Mouse (Mus musculus): Measurements from ENCODE around the gene Cabp4. TPM values are rescaled to one million over a fixed set of nuclear protein-coding genes. Genes with fewer than 3 reads are reported as not detected.

The Cabp4 gene
- polyA plus RNA-seq, 1 experiment = 2.2 TPM

DNA sequence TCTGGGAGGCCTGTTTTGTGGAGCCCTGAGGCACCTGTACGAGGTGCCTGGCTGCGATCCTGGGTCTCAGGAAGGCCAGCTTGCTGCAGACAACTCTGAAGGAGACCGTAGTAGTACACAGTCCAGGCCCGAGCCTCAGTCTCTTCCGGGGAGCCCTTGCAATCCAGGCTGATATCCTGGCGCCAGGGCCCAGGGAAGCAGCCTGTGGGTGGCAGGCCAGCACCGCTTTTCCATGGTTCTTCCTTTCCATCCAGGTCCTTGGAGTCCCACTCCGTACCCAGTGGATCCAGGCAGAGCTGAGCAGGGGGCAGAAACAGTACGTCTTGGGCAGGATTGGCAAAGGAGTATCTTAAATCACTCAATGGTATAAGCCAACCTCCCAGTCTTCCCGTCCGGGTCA lies 29.1 kb upstream of the Cabp4 start:
- DNase-seq (ENCODE audit: low read depth in 1 of 2, low spot score in 2 of 2) = no peak
- no peak overlapping the region for H3K27ac ChIP-seq (ENCODE audit: insufficient read depth, low read length)
- no peak overlapping the region for H3K4me3 ChIP-seq (ENCODE audit: extremely low read depth, insufficient read depth, insufficient read length)
- H3K36me3 ChIP-seq (ENCODE audit: control insufficient read depth, insufficient read depth, low read length) = no peaks in the 10 kb centered on the region; the same call in 1 of the 2 replicates
- TF ChIP-seq POLR2A (IDR thresholded peaks at IDR 0.05; ENCODE audit: low read depth, low read length) (no peak), CTCF (IDR thresholded peaks at IDR 0.05; ENCODE audit: extremely low read depth, insufficient read depth, insufficient read length, insufficient replicate concordance) (no peak)
- 89% methylated on average over 11 of the region's 11 CpGs for WGBS
- H3K27me3 ChIP-seq (ENCODE audit: control insufficient read depth, insufficient read depth, low read length) = no peaks in the 10 kb centered on the region
- H3K4me1 ChIP-seq (ENCODE audit: control insufficient read depth, insufficient read depth, insufficient read length) = peaks cover 27% of the 10 kb centered on the region

DNA sequence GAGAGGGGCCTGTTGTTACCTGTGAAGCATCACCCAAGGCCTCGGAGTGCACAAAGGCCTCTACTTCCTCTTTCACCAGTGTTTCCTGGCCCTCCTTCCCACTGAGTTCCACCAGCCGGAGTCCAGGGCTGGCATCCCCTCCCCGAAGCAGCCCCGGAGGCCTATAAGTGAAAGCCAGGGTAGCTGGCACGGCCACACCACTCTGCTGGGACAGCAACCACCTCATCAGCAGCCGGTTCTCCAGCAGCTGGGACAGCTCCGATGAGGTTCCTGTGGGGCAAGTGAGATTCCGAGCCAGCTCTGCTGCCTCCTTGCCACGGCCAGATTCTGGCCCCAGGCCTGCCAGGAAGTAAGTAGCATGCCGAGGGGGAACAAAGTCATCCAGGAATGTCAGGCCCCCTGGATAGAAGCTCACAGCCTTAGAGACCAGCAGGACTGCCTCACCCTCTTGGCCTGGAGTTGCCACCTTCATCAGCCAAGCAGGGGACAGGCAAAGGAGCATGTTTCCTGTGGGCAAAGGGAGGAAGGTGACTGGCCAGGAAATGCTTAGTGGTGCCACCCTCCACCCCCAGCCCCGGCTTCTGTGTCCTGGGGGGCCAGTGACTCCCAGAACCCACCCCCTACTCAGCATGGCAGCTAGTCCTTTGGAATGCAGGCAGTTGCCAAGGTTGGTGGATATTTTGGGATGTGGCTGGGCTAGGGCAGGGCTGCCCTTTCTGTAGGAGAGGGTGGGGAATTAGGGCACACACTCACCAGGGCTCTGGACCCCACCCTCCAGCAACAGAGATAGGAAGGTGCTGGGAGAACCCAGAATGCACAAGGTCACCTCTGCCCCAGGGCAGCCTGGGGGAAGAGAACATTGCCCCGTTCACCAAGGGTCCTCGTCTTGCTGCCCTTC lies 27.8 kb upstream of the Cabp4 start:
- H3K27ac ChIP-seq (ENCODE audit: insufficient read depth, low read length) = peak overlapping the region; percentile 65

DNA sequence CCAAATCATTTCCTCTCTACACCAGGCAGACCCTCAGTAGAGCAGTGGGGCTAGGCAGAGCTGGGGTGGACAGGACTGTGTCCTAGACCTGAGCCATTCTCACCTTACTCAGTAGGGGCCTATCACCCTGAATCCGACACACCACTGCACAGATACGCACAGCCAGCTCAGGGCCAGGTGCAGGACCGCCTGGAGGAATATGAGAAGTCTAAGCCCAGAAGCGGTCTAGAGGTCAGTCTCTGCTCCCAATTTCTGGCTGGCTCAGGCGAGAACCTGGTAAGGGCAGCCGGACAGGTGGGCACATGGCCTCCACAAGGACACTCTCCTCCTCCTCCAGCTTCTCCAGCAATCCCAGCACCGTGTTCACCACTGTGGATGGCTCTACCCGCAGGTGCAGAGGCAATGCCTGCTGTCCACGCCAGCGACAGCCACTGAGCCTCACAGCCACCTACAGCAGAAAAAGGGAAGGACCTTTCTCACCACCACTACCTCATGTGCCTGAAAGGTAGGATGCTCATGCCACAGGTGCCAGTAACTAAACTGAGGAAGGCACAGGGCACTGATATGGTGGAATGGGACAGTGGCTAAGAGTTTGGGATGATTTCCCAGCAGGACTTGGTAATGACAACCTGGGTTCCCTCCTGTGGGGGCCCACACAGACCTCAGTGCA lies 27.0 kb upstream of the Cabp4 start:
- no peak for DNase-seq (ENCODE audit: low read depth in 1 of 2, low spot score in 2 of 2)
- no peaks in the 10 kb centered on the region for H3K27me3 ChIP-seq (ENCODE audit: control insufficient read depth, insufficient read depth, low read length)
- no peak overlapping the region for H3K4me3 ChIP-seq (ENCODE audit: extremely low read depth, insufficient read depth, insufficient read length)
- H3K27ac ChIP-seq (ENCODE audit: insufficient read depth, low read length) = peak overlapping the region; percentile 65
- WGBS = 77% methylated on average over 10 of the region's 10 CpGs
- TF ChIP-seq POLR2A (IDR thresholded peaks at IDR 0.05; ENCODE audit: low read depth, low read length) (no peak), CTCF (IDR thresholded peaks at IDR 0.05; ENCODE audit: extremely low read depth, insufficient read depth, insufficient read length, insufficient replicate concordance) (no peak)
- peaks cover 27% of the 10 kb centered on the region for H3K4me1 ChIP-seq (ENCODE audit: control insufficient read depth, insufficient read depth, insufficient read length)
- no peaks in the 10 kb centered on the region for H3K36me3 ChIP-seq (ENCODE audit: control insufficient read depth, insufficient read depth, low read length)

More for the DNA sequence above, 27.8 kb upstream of the Cabp4 start:
- Histone ChIP-seq H3K36me3 (ENCODE audit: control insufficient read depth, insufficient read depth, low read length) (no peaks in the 10 kb centered on the region; the same call in 1 of the 2 replicates), H3K4me1 (ENCODE audit: control insufficient read depth, insufficient read depth, insufficient read length) (peaks cover 27% of the 10 kb centered on the region), H3K27me3 (ENCODE audit: control insufficient read depth, insufficient read depth, low read length) (no peaks in the 10 kb centered on the region), H3K4me3 (ENCODE audit: extremely low read depth, insufficient read depth, insufficient read length) (no peak overlapping the region)
- WGBS = 31% methylated on average over 13 of the region's 13 CpGs
- no peak for DNase-seq (ENCODE audit: low read depth in 1 of 2, low spot score in 2 of 2)
- TF ChIP-seq CTCF (IDR thresholded peaks at IDR 0.05; ENCODE audit: extremely low read depth, insufficient read depth, insufficient read length, insufficient replicate concordance) (no peak), POLR2A (IDR thresholded peaks at IDR 0.05; ENCODE audit: low read depth, low read length) (no peak)

DNA sequence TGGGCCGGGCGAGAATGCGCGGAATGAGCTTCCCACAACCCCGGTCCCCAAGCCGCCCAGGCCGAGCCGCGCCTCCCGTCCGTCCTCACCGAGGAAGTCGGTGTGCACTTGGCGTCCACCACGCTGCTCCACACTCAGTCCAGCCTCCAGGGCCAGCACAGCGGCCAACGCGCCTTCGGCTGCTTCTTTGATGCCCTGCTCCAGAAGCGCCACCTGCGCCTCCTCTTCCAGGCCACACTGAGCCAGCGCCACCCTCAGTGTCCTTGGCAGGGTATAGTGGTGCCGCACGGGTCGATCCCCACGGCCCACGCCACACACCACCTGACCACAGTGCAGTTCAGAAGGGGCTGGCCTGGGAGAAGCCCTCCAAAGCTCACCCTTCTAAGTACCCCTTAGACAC lies 26.0 kb upstream of the Cabp4 start:
- Histone ChIP-seq H3K27me3 (ENCODE audit: control insufficient read depth, insufficient read depth, low read length) (no peaks in the 10 kb centered on the region), H3K4me3 (ENCODE audit: extremely low read depth, insufficient read depth, insufficient read length) (peak overlapping the region; percentile 57), H3K27ac (ENCODE audit: insufficient read depth, low read length) (peak overlapping the region; percentile 91), H3K4me1 (ENCODE audit: control insufficient read depth, insufficient read depth, insufficient read length) (peaks cover 27% of the 10 kb centered on the region), H3K36me3 (ENCODE audit: control insufficient read depth, insufficient read depth, low read length) (no peaks in the 10 kb centered on the region)
- DNase-seq (ENCODE audit: low read depth in 1 of 2, low spot score in 2 of 2) = no peak
- TF ChIP-seq POLR2A (IDR thresholded peaks at IDR 0.05; ENCODE audit: low read depth, low read length) (no peak), CTCF (IDR thresholded peaks at IDR 0.05; ENCODE audit: extremely low read depth, insufficient read depth, insufficient read length, insufficient replicate concordance) (no peak)
- WGBS = 7% methylated on average over 27 of the region's 27 CpGs

DNA sequence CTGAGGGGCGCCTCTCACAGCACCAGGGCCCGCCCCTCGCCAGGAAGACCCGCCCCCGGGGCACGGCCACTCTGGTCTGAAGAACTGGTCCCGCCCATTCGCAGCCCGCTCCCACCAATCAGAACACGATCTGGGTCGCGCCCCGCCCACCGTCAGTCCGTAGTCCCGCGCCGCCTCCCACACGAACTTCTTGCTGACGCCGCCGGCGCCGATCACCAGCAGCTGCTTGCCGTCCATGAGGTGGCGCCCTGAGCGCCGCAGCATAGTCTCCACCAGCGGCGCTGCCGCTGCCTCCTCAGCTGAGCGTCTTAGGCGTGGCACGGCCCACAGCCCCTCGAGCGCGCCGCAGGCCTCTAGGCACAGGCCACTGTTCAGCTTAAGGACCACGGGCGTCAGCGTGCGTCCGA lies 25.5 kb upstream of the Cabp4 start:
- 1% methylated on average over 43 of the region's 43 CpGs for WGBS
- peak; percentile 95 to 99 for DNase-seq (ENCODE audit: low read depth in 1 of 2, low spot score in 2 of 2)
- Histone ChIP-seq H3K27me3 (ENCODE audit: control insufficient read depth, insufficient read depth, low read length) (no peaks in the 10 kb centered on the region), H3K4me1 (ENCODE audit: control insufficient read depth, insufficient read depth, insufficient read length) (peaks cover 27% of the 10 kb centered on the region), H3K4me3 (ENCODE audit: extremely low read depth, insufficient read depth, insufficient read length) (peak overlapping the region; percentile 57), H3K36me3 (ENCODE audit: control insufficient read depth, insufficient read depth, low read length) (no peaks in the 10 kb centered on the region), H3K27ac (ENCODE audit: insufficient read depth, low read length) (peak overlapping the region; percentile 91)
- TF ChIP-seq CTCF (IDR thresholded peaks at IDR 0.05; ENCODE audit: extremely low read depth, insufficient read depth, insufficient read length, insufficient replicate concordance) = peak; percentile 81
- TF ChIP-seq POLR2A (IDR thresholded peaks at IDR 0.05; ENCODE audit: low read depth, low read length) = peak; percentile 93

DNA sequence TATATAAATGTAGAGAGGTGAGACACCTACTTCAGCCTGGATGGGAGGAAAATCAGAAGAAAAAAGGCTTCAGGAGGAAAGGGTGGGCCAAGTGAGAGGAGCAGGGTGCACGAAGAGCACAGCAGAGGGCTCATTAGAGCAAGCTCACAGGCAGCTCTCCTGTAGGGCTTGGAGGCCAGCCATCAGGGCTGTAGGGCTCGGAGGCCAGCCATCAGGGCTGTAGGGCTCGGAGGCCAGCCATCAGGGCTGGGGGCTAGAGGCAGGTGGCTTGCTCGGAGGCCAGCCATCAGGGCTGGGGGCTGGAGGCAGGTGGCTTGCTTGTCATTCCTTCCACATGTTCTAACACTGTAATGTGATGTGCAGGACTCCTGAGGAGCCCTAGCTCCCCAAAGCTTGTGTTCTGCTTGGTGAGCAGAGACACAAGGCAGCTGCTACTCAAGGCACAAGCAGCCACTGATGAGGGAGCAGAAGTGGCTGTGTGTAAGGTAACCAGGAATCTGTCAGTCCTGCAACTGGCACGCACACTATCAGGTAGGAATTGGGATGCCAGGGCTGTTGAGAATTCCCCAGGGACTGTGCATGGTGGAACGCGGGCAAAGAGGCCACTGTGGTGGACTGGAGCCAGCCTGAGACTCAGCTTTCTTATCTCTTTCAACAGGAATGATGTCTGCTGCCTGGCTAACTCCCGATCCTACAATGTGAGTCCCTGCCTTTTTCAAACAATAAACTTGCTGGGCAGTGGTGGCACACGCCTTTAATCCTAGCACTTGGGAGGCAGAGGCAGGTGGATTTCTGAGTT lies 23.0 kb upstream of the Cabp4 start:
- no peak for DNase-seq (ENCODE audit: low read depth in 1 of 2, low spot score in 2 of 2)
- Histone ChIP-seq H3K4me1 (ENCODE audit: control insufficient read depth, insufficient read depth, insufficient read length) (peaks cover 27% of the 10 kb centered on the region), H3K27ac (ENCODE audit: insufficient read depth, low read length) (no peak overlapping the region), H3K36me3 (ENCODE audit: control insufficient read depth, insufficient read depth, low read length) (no peaks in the 10 kb centered on the region), H3K4me3 (ENCODE audit: extremely low read depth, insufficient read depth, insufficient read length) (no peak overlapping the region), H3K27me3 (ENCODE audit: control insufficient read depth, insufficient read depth, low read length) (no peaks in the 10 kb centered on the region)
- TF ChIP-seq POLR2A (IDR thresholded peaks at IDR 0.05; ENCODE audit: low read depth, low read length) (no peak), CTCF (IDR thresholded peaks at IDR 0.05; ENCODE audit: extremely low read depth, insufficient read depth, insufficient read length, insufficient replicate concordance) (no peak)
- WGBS = 87% methylated on average over 9 of the region's 9 CpGs
